8 mouse cellular contexts compared by ENCODE assay signal in the genomic region with DNA sequence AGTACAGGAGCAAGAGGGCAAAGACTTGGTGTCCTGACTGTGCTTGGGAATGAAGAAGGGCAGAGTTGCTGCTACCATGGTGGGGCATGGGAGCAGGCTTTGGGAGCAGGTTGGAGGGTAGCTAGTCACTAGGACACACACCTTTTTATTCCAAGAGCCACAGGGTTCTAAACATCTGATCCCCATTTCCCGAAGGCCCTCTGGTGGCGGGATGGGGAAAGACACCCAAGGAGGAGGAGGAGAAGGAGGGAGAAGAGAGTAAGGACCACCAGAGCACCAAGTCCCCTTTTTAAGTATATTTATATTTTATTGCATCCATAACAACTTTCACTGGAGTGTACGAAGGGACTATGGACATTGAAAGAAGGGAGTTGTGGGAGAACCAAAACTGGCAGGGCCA. TPM values are rescaled to one million over a fixed set of nuclear protein-coding genes. Genes with fewer than 3 reads are reported as not detected.
A peak's percentile ranks its signal among the peaks of the same experiment; 100 is the strongest.
DNase-seq lines count a peak whose midpoint lies in the region; ATAC-seq and TF ChIP-seq lines count a peak whose summit lies in the region.

No protein-coding gene starts in this region.

- intact Hi-C loops in heart, postnatal 25 days (cut with DNase I), result no loop called here

- no peak for ATAC-seq in midbrain, postnatal 0 days (ENCODE audit: low FRiP score)
- ATAC-seq in erythroblast, adult 5-6 weeks (replicated peaks; ENCODE audit: low FRiP score, poor library complexity, severe bottlenecking), result no peak

- H3K27ac ChIP-seq in midbrain, postnatal 0 days (ENCODE audit: low read depth, low read length), result no peak overlapping the region

- H3K36me3 ChIP-seq in midbrain, postnatal 0 days (ENCODE audit: insufficient read depth, low read length), result no peaks in the 10 kb centered on the region

- H3K9ac ChIP-seq in midbrain, postnatal 0 days (replicated peaks; ENCODE audit: low read length, poor library complexity, severe bottlenecking), result no peak overlapping the region

- H3K4me3 ChIP-seq in midbrain, postnatal 0 days (ENCODE audit: low read depth, low read length), result no peak overlapping the region

- TF ChIP-seq CTCF in midbrain, postnatal 0 days (IDR thresholded peaks at IDR 0.05), result peak; percentile 73

- peak; percentile 4 for DNase-seq in heart, adult 8-10 months (ENCODE audit: low spot score)
- no peak for DNase-seq in heart, postnatal 25 days (ENCODE audit: low spot score)
- DNase-seq in 416B (ENCODE audit: low read depth), result peak; percentile 4
- peak; percentile 60 for DNase-seq in adrenal gland, adult 2 months
- peak; percentile 72 for DNase-seq in embryo, embryonic 10.5 days (ENCODE audit: low spot score)
- DNase-seq in layer of hippocampus, postnatal 10 days (ENCODE audit: low spot score in 2 of 2), result peak; percentile 41 to 48
- DNase-seq in midbrain, postnatal 0 days (ENCODE audit: low spot score), result no peak

- 16% methylated on average over 3 of the region's 3 CpGs for WGBS in midbrain, postnatal 0 days

- H3K9me3 ChIP-seq in midbrain, postnatal 0 days (ENCODE audit: low read length), result no peaks in the 10 kb centered on the region

- H3K27me3 ChIP-seq in midbrain, postnatal 0 days (ENCODE audit: insufficient read depth, low read length), result no peaks in the 10 kb centered on the region

- no peak overlapping the region for H3K4me2 ChIP-seq in midbrain, postnatal 0 days (ENCODE audit: low read depth, low read length, poor library complexity, severe bottlenecking)

- H3K4me1 ChIP-seq in midbrain, postnatal 0 days (ENCODE audit: insufficient read depth, low read length), result no peaks in the 10 kb centered on the region

RNA-seq across cellular contexts. Expression of a gene that starts 57.0 kb away (rescaled TPM):
- total RNA-seq in heart, adult 8-10 months (2022), result 10 to 100 TPM; 26.5 to 32.5 (median 29.4) TPM
- total RNA-seq in heart, postnatal 25 days (2021), result 10 to 100 TPM; 28.7 to 33.1 TPM
- total RNA-seq in adrenal gland, adult 2 months (2021), result 10 to 100 TPM; 34.8 to 42.0 TPM
- 22.5 and 25.1 TPM in 2 replicates for polyA plus RNA-seq in adrenal gland, adult 2 months (2012; rRNA removed)
- total RNA-seq in layer of hippocampus, postnatal 10 days (2021), result 100 to 1,000 TPM; 105 to 106 TPM
- total RNA-seq in midbrain, postnatal 0 days (2014; rRNA removed), result 87.9 and 89.2 TPM in 2 replicates
- 17.1 and 18.2 TPM in 2 replicates for polyA plus RNA-seq in midbrain, postnatal 0 days (2015; fragmentation: Nextera tagmentation; extraction: Ambion mirVana)
- 4.0 and 5.4 TPM in 2 replicates for total RNA-seq in erythroblast, adult 5-6 weeks (2015; ENCODE audit: low replicate concordance)
- total RNA-seq in erythroblast, adult 5-6 weeks (2017; ENCODE audit: low replicate concordance), result 7.4 and 10.6 TPM in 2 replicates

Comparison
In these comparisons a context has a peak if more than half of its experiments do, and no peak if none do; other contexts are left out.
1. DNase-seq: peak in heart, adult 8-10 months (single experiment), 416B (single experiment), adrenal gland, adult 2 months (single experiment), embryo, embryonic 10.5 days (single experiment) and layer of hippocampus, postnatal 10 days (2 of 2); none in heart, postnatal 25 days (single experiment) and midbrain, postnatal 0 days (single experiment).